Mouse (Mus musculus): ENCODE measurements at regions not wholly inside any gene's neighbourhood (a gene's known extent, or its start where the extent isn't known, plus 50 kb on each side); places are given as distances from the start of the nearest gene placed in this dataset.

GRCm38 (mm10) chr4:45729801-45730200 lies 69.0 kb upstream of the Aldh1b1 start:
- H3K36me3 ChIP-seq = no peaks in the 10 kb centered on the region

GRCm38 (mm10) chr4:45728825-45729224 lies 70.0 kb upstream of the Aldh1b1 start:
- H3K27ac ChIP-seq (ENCODE audit: poor library complexity, severe bottlenecking) = no peak overlapping the region
- peaks cover 34% of the 10 kb centered on the region for H3K4me1 ChIP-seq (replicated peaks)
- H3K4me2 ChIP-seq = no peak overlapping the region
- WGBS = 65% methylated on average over 4 of the region's 4 CpGs
- H3K9me3 ChIP-seq (replicated peaks) = no peaks in the 10 kb centered on the region
- no peaks in the 10 kb centered on the region for H3K36me3 ChIP-seq
- ATAC-seq (ENCODE audit: insufficient number of reproducible peaks, low FRiP score) = no peak
- H3K9ac ChIP-seq = no peak overlapping the region
- H3K27me3 ChIP-seq (replicated peaks) = 0 out of 2 replicates have a peak, but pooled peaks cover 7% of the 10 kb centered on the region
- H3K4me3 ChIP-seq = no peak overlapping the region

More at GRCm38 (mm10) chr4:45729801-45730200, 69.0 kb upstream of the Aldh1b1 start:
- Histone ChIP-seq H3K27me3 (replicated peaks) (0 out of 2 replicates have a peak, but pooled peaks cover 7% of the 10 kb centered on the region), H3K4me1 (replicated peaks) (peaks cover 27% of the 10 kb centered on the region), H3K9ac (peak overlapping the region; percentile 26; the same call in 1 of the 2 replicates), H3K4me2 (no peak overlapping the region), H3K9me3 (replicated peaks) (no peaks in the 10 kb centered on the region), H3K4me3 (no peak overlapping the region), H3K27ac (ENCODE audit: poor library complexity, severe bottlenecking) (no peak overlapping the region)
- no peak for ATAC-seq (ENCODE audit: insufficient number of reproducible peaks, low FRiP score)
- 63% methylated on average over 4 of the region's 4 CpGs for WGBS

GRCm38 (mm10) chr4:45727915-45728314 lies 70.9 kb upstream of the Aldh1b1 start:
- H3K9me3 ChIP-seq (replicated peaks) = no peaks in the 10 kb centered on the region
- 0 out of 2 replicates have a peak, but pooled peaks cover 7% of the 10 kb centered on the region for H3K27me3 ChIP-seq (replicated peaks)
- ATAC-seq (ENCODE audit: insufficient number of reproducible peaks, low FRiP score) = no peak
- H3K36me3 ChIP-seq = no peaks in the 10 kb centered on the region
- H3K4me1 ChIP-seq (replicated peaks) = peaks cover 34% of the 10 kb centered on the region
- no peak overlapping the region for H3K4me2 ChIP-seq
- no peak overlapping the region for H3K27ac ChIP-seq (ENCODE audit: poor library complexity, severe bottlenecking)
- WGBS = 88% methylated on average over 5 of the region's 5 CpGs
- no peak overlapping the region for H3K4me3 ChIP-seq
- H3K9ac ChIP-seq = no peak overlapping the region

GRCm38 (mm10) chr4:45727474-45727873 lies 71.3 kb upstream of the Aldh1b1 start:
- Histone ChIP-seq H3K4me3 (no peak overlapping the region), H3K27me3 (replicated peaks) (0 out of 2 replicates have a peak, but pooled peaks cover 7% of the 10 kb centered on the region), H3K27ac (ENCODE audit: poor library complexity, severe bottlenecking) (no peak overlapping the region), H3K4me1 (replicated peaks) (peaks cover 34% of the 10 kb centered on the region), H3K36me3 (no peaks in the 10 kb centered on the region), H3K9me3 (replicated peaks) (no peaks in the 10 kb centered on the region), H3K9ac (no peak overlapping the region), H3K4me2 (no peak overlapping the region)
- WGBS = 72% methylated on average over 9 of the region's 9 CpGs
- ATAC-seq (ENCODE audit: insufficient number of reproducible peaks, low FRiP score) = no peak

GRCm38 (mm10) chr4:45726783-45727182 lies 72.0 kb upstream of the Aldh1b1 start:
- Histone ChIP-seq H3K9ac (no peak overlapping the region), H3K36me3 (no peaks in the 10 kb centered on the region), H3K4me3 (no peak overlapping the region), H3K27ac (ENCODE audit: poor library complexity, severe bottlenecking) (no peak overlapping the region), H3K4me1 (replicated peaks) (peaks cover 34% of the 10 kb centered on the region), H3K9me3 (replicated peaks) (no peaks in the 10 kb centered on the region), H3K27me3 (replicated peaks) (0 out of 2 replicates have a peak, but pooled peaks cover 7% of the 10 kb centered on the region), H3K4me2 (no peak overlapping the region)
- WGBS = 86% methylated on average over 5 of the region's 5 CpGs
- no peak for ATAC-seq (ENCODE audit: insufficient number of reproducible peaks, low FRiP score)

GRCm38 (mm10) chr4:45725055-45725910 lies 73.5 kb upstream of the Aldh1b1 start:
- H3K4me3 ChIP-seq = no peak overlapping the region
- H3K27ac ChIP-seq (ENCODE audit: poor library complexity, severe bottlenecking) = peak overlapping the region; percentile 68
- peaks cover 25% of the 10 kb centered on the region for H3K4me1 ChIP-seq (replicated peaks)
- no peak overlapping the region for H3K9ac ChIP-seq
- no peaks in the 10 kb centered on the region for H3K36me3 ChIP-seq
- 0 out of 2 replicates have a peak, but pooled peaks cover 6% of the 10 kb centered on the region for H3K27me3 ChIP-seq (replicated peaks)
- ATAC-seq (ENCODE audit: insufficient number of reproducible peaks, low FRiP score) = no peak
- H3K9me3 ChIP-seq (replicated peaks) = no peaks in the 10 kb centered on the region
- 0 out of 2 replicates have a peak overlapping the region, but pooled peaks have one; percentile 8 for H3K4me2 ChIP-seq
- WGBS = 47% methylated on average over 16 of the region's 16 CpGs

- no peak overlapping the region for H3K9ac ChIP-seq
Measured at GRCm38 (mm10) chr4:45720352-45720751, 78.5 kb upstream of the Aldh1b1 start.

GRCm38 (mm10) chr4:45719564-45719963 lies 79.3 kb upstream of the Aldh1b1 start:
- ATAC-seq (ENCODE audit: insufficient number of reproducible peaks, low FRiP score) = no peak
- Histone ChIP-seq H3K36me3 (no peaks in the 10 kb centered on the region), H3K4me3 (no peak overlapping the region), H3K27me3 (replicated peaks) (no peaks in the 10 kb centered on the region), H3K9me3 (replicated peaks) (no peaks in the 10 kb centered on the region), H3K9ac (no peak overlapping the region), H3K4me2 (no peak overlapping the region), H3K27ac (ENCODE audit: poor library complexity, severe bottlenecking) (no peak overlapping the region), H3K4me1 (replicated peaks) (peaks cover 9% of the 10 kb centered on the region)
- 49% methylated on average over 3 of the region's 3 CpGs for WGBS

More at GRCm38 (mm10) chr4:45720352-45720751, 78.5 kb upstream of the Aldh1b1 start:
- Histone ChIP-seq H3K4me1 (replicated peaks) (peaks cover 17% of the 10 kb centered on the region), H3K36me3 (no peaks in the 10 kb centered on the region), H3K4me2 (no peak overlapping the region), H3K4me3 (no peak overlapping the region), H3K9me3 (replicated peaks) (no peaks in the 10 kb centered on the region), H3K27ac (ENCODE audit: poor library complexity, severe bottlenecking) (no peak overlapping the region), H3K27me3 (replicated peaks) (no peaks in the 10 kb centered on the region)
- ATAC-seq (ENCODE audit: insufficient number of reproducible peaks, low FRiP score) = no peak
- WGBS = 36% methylated on average over 5 of the region's 5 CpGs

- Histone ChIP-seq H3K9me3 (replicated peaks) (no peaks in the 10 kb centered on the region), H3K27me3 (replicated peaks) (no peaks in the 10 kb centered on the region), H3K4me1 (replicated peaks) (peaks cover 4% of the 10 kb centered on the region; the same call in 1 of the 2 replicates), H3K27ac (ENCODE audit: poor library complexity, severe bottlenecking) (no peak overlapping the region), H3K36me3 (no peaks in the 10 kb centered on the region), H3K4me3 (no peak overlapping the region), H3K4me2 (no peak overlapping the region), H3K9ac (no peak overlapping the region)
- 71% methylated on average over 1 of the region's 1 CpGs for WGBS
- no peak for ATAC-seq (ENCODE audit: insufficient number of reproducible peaks, low FRiP score)
Measured at GRCm38 (mm10) chr4:45715878-45716277, 82.9 kb upstream of the Aldh1b1 start.

GRCm38 (mm10) chr4:45713837-45714508 lies 84.8 kb upstream of the Aldh1b1 start:
- Histone ChIP-seq H3K36me3 (no peaks in the 10 kb centered on the region), H3K9ac (no peak overlapping the region), H3K27ac (ENCODE audit: poor library complexity, severe bottlenecking) (no peak overlapping the region), H3K9me3 (replicated peaks) (no peaks in the 10 kb centered on the region), H3K4me2 (no peak overlapping the region), H3K4me1 (replicated peaks) (no peaks in the 10 kb centered on the region), H3K27me3 (replicated peaks) (no peaks in the 10 kb centered on the region), H3K4me3 (no peak overlapping the region)
- 19% methylated on average over 10 of the region's 10 CpGs for WGBS
- no peak for ATAC-seq (ENCODE audit: insufficient number of reproducible peaks, low FRiP score)

GRCm38 (mm10) chr4:45713046-45713706 lies 85.6 kb upstream of the Aldh1b1 start:
- no peak overlapping the region for H3K4me2 ChIP-seq
- H3K9ac ChIP-seq = no peak overlapping the region
- ATAC-seq (ENCODE audit: insufficient number of reproducible peaks, low FRiP score) = no peak
- no peaks in the 10 kb centered on the region for H3K4me1 ChIP-seq (replicated peaks)
- WGBS = 56% methylated on average over 8 of the region's 8 CpGs
- H3K4me3 ChIP-seq = no peak overlapping the region
- no peak overlapping the region for H3K27ac ChIP-seq (ENCODE audit: poor library complexity, severe bottlenecking)
- H3K9me3 ChIP-seq (replicated peaks) = no peaks in the 10 kb centered on the region
- H3K36me3 ChIP-seq = no peaks in the 10 kb centered on the region
- H3K27me3 ChIP-seq (replicated peaks) = no peaks in the 10 kb centered on the region
